Mouse (Mus musculus) limb, embryonic 14.5 days (tissue): ENCODE results near the gene Rims1. TPM values are rescaled to one million over a fixed set of nuclear protein-coding genes. Genes with fewer than 3 reads are reported as not detected.

Source experiments
- ATAC-seq: fragments of 200-750 bp; cut with Nextera tagmentation; 2 replicates; pipeline ENCODE4 v1.8.0; 2017; ENCODE audit warnings: low read depth, moderate number of reproducible peaks, moderate TSS enrichment; ENCODE audit not compliant: low FRiP score
- DNase-seq: peaks from one replicate; pipeline ENCODE4 v3.0.0-alpha.2; 2015; ENCODE audit warnings: low spot score
- H3K27ac ChIP-seq: fragments of 300-500 bp; sonication (generic); replicated peaks from 2 replicates; pipeline ENCODE4 v1.5.1; 2014; ENCODE audit warnings: low read depth, mild to moderate bottlenecking, low read length, moderate library complexity, mixed read lengths
- H3K27me3 ChIP-seq: fragments of 300-500 bp; sonication (generic); 2 replicates; pipeline ENCODE4 v1.6.1; 2014; ENCODE audit warnings: low read length, mixed read lengths; ENCODE audit not compliant: control insufficient read depth, insufficient read depth
- H3K36me3 ChIP-seq: fragments of 300-500 bp; sonication (generic); 2 replicates; pipeline ENCODE4 v1.6.1; 2014; ENCODE audit warnings: mild to moderate bottlenecking, low read length, moderate library complexity, mixed read lengths; ENCODE audit not compliant: control insufficient read depth, insufficient read depth
- H3K4me1 ChIP-seq: fragments of 300-500 bp; sonication (generic); 2 replicates; pipeline ENCODE4 v1.6.1; 2014; ENCODE audit warnings: antibody characterized with exemption, low read length, mixed read lengths; ENCODE audit not compliant: control insufficient read depth, insufficient read depth
- H3K4me2 ChIP-seq: fragments of 300-500 bp; sonication (generic); replicated peaks from 2 replicates; pipeline ENCODE4 v1.6.1; 2014; ENCODE audit warnings: low read depth, mild to moderate bottlenecking, low read length, moderate library complexity; ENCODE audit not compliant: severe bottlenecking
- H3K4me3 ChIP-seq: fragments of 300-500 bp; sonication (generic); replicated peaks from 2 replicates; pipeline ENCODE4 v1.5.1; 2014; ENCODE audit warnings: low read length
- H3K9ac ChIP-seq: fragments of 300-500 bp; sonication (generic); 2 replicates; pipeline ENCODE4 v1.6.1; 2014; ENCODE audit warnings: mild to moderate bottlenecking, low read depth, low read length, moderate library complexity; ENCODE audit not compliant: severe bottlenecking
- H3K9me3 ChIP-seq: fragments of 300-500 bp; sonication (generic); 2 replicates; pipeline ENCODE4 v1.6.1; 2016; ENCODE audit warnings: low read length; ENCODE audit not compliant: control insufficient read depth
- POLR2A ChIP-seq: fragments of 200-500 bp; IDR thresholded peaks from 2 replicates; pipeline ENCODE4 v1.8.0; 2012; ENCODE audit warnings: inconsistent platforms, mild to moderate bottlenecking, moderate library complexity, borderline replicate concordance; ENCODE audit not compliant: insufficient read depth, insufficient read length; ENCODE audit errors: extremely low read depth
- WGBS: fragments of 180-500 bp; shearing (Covaris S2); extraction: QIAGEN DNeasy Blood & Tissue Kit; methylation state at CpG from one replicate; pipeline ENCODE4 v1.1.7; 2014; 5-methylcytosine and 5-hydroxymethylcytosine counted together
- polyA plus RNA-seq, 2 experiments: library from polyadenylated mRNA; depleted of rRNA in 1 of 2; stranded (reverse) in 1 of 2; unstranded in 1 of 2; fragments of >200 nt; fragmentation: Nextera tagmentation in 1 of 2; extraction: Ambion mirVana in 1 of 2; gene quantifications; 2 replicates each; pipeline versions ENCODE4 v1.2.1 to v1.2.3; 2012 to 2014

The Rims1 gene
- polyA plus RNA-seq, 2 experiments: 1.4 to 1.8 TPM

DNA sequence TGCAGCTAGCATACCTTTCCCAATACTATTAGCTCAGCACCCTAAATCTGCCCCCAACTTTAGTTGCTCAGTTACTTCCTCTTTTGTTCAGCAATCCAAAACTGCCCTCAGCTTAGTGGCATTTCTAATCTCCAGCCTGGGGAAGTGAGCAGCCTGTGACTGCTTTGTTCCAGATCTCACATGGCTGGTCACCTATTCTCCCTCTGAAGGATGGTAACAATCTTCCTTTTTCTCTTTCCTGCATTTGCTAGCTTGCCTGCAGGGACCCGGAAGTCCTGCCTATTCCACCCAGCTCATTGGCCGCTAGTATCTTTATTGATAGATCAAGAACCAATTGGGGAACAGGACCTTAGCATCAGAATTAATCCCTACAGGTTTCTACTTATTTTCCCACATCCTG, 551.5 kb downstream of the Rims1 start:
- DNase-seq (no peak), ATAC-seq (no peak)
- no peaks in the 10 kb centered on the region for H3K27me3 ChIP-seq
- 79% methylated on average over 2 of the region's 2 CpGs for WGBS
- TF ChIP-seq POLR2A: no peak
- H3K4me1 ChIP-seq: no peaks in the 10 kb centered on the region
- H3K36me3 ChIP-seq: no peaks in the 10 kb centered on the region
- H3K4me3 ChIP-seq: no peak overlapping the region
- no peak overlapping the region for H3K4me2 ChIP-seq
- H3K27ac ChIP-seq: no peak overlapping the region
- no peak overlapping the region for H3K9ac ChIP-seq
- H3K9me3 ChIP-seq: no peaks in the 10 kb centered on the region

DNA sequence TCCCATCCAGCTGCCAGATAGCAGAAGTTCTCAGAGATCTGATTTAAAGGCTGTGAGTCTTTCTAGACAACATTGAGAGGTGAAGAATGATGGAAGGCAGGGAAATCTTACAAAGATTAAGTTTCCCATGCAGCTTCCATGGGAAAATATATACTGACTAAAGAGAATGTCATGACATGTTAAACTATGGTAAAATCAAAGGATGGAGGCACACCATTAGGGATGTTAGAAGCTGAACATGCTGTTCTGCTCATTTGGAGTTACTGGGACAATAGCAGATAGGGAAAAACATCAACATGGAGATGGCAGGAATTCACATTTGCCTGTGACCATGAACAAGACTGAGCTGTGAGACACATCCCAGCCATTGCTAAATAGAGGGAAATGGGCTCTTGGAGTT, 552.9 kb downstream of the Rims1 start:
- no peaks in the 10 kb centered on the region for H3K27me3 ChIP-seq
- no peak overlapping the region for H3K27ac ChIP-seq
- DNase-seq (no peak), ATAC-seq (no peak)
- no peak for TF ChIP-seq POLR2A
- no peak overlapping the region for H3K4me2 ChIP-seq
- no peak overlapping the region for H3K9ac ChIP-seq
- no peaks in the 10 kb centered on the region for H3K36me3 ChIP-seq
- H3K4me3 ChIP-seq: no peak overlapping the region
- no peaks in the 10 kb centered on the region for H3K9me3 ChIP-seq
- no peaks in the 10 kb centered on the region for H3K4me1 ChIP-seq

DNA sequence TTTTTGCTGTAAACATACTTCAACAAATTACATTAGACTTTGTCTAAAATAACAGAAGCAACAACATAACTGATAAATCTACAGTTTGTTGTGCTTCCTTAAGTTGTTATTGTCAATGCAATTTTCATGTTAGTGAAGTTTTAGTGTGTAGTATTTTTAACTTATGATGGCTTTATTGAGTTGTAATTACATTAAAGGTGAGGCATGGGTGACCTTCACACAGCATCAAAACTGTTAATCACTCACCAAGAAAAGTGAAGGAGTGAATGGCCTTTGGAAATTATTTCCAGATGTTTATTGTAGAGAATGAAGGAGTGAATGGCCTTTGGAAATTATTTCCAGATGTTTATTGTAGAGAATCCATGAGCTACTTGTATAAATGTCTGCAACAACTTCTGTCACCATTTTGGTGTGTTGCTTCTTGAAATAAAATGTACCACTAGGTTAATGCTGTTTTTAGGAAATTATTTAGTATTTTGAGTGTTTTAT, 556.9 kb downstream of the Rims1 start:
- ATAC-seq (no peak), DNase-seq (no peak)
- TF ChIP-seq POLR2A: no peak
- Histone ChIP-seq H3K4me1 (no peaks in the 10 kb centered on the region), H3K9ac (no peak overlapping the region), H3K27ac (no peak overlapping the region), H3K36me3 (no peaks in the 10 kb centered on the region), H3K27me3 (no peaks in the 10 kb centered on the region), H3K4me2 (no peak overlapping the region), H3K4me3 (no peak overlapping the region), H3K9me3 (no peaks in the 10 kb centered on the region)

DNA sequence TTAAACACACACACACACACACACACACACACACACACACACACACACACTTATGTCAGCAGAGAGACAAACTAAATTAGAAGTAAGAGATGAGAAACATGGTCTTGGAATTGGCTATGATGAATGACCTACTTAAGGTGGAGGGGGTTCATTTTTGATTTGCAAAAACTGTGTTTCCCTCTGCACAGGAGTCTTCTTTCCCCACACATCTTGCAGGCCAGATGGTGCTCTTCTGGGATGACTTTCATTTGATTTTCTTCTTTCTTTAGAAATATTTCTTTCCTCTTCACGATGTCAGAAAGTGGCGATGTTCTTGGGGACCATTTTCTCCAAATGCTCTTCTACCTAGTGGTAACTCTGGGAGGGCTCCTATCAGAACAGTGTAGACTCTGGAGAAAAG, 560.0 kb downstream of the Rims1 start:
- H3K4me2 ChIP-seq: no peak overlapping the region
- TF ChIP-seq POLR2A: no peak
- DNase-seq (no peak), ATAC-seq (no peak)
- no peaks in the 10 kb centered on the region for H3K36me3 ChIP-seq
- H3K27ac ChIP-seq: no peak overlapping the region
- no peaks in the 10 kb centered on the region for H3K9me3 ChIP-seq
- no peak overlapping the region for H3K4me3 ChIP-seq
- H3K9ac ChIP-seq: no peak overlapping the region
- no peaks in the 10 kb centered on the region for H3K27me3 ChIP-seq
- H3K4me1 ChIP-seq: no peaks in the 10 kb centered on the region
- WGBS: 92% methylated on average over 2 of the region's 2 CpGs
